Mouse (Mus musculus) urinary bladder, postnatal 36 days (tissue): ENCODE results near the gene Eef2kmt.
"Not testable (repeated sequence)": the region's sequence is repeated elsewhere in the genome, so short reads cannot be mapped to it uniquely, and the experiment has no call there.

ENCODE experiments used
- DNase-seq, 2 experiments: peaks; one replicate each; pipeline ENCODE4 v3.0.0; 2022; ENCODE audit warnings: low spot score in 2 of 2, mixed read lengths in 1 of 2

Eef2kmt gene

DNA sequence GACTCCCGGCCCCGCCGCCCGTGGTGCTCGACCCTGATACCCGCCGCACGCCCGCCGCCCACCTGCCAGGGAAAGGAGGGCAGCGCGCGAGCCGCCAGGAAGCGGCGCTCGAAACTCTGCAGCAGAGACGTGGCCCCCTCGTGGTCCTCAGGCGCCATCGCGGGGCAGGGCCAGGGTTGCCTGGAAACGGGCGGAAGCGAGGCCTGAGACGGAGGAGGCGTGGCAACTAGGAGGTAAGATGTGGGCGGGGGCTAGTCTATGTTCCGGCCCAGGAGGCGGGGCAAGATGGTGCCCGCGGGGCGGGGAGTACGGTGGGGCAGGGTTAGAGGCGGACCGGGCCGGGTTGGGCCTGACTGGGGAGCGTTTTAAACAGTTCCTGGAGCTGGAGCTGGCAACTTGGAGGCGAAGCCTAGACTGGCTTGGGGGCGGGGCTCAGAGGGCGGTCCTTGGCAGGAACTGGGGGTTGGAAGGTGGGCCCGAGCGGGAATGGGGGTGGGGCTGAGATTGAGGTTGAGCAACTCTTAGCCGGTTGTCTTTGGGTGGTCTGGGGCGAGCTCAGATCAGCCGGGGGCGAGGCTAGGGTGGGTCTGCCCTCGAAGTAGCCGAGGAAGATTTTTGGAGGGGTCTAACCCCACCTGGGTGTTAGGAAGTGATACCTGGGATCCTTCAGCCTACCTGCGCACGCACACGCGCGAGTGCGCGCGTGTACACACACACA, at the start of gene Eef2kmt:
Gene Eef2kmt, minus strand, starts transcription at position 205 of the 718 bp plus-strand sequence.
- DNase-seq: peak; percentile 98 to 99

DNA sequence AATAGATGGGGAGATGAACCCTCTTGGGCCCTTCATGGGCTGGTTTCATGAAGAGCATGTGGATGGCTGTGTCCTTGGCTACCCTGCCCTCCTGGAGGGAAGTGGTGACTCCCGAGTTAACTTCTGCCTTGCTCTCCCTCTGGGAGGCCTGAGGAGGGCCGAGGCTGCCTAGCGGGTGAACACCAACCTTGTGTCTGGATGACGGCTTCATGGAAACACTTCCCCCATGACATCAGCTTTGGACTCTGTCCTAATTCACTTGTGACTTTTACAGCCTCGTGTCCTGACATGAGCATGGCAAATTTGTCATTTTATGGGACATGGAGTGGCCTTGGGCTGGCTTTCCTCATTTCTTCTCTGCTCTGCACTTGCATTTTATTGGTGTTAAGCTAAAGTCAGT, 39.5 kb upstream of the Eef2kmt start:
- DNase-seq: no peak

DNA sequence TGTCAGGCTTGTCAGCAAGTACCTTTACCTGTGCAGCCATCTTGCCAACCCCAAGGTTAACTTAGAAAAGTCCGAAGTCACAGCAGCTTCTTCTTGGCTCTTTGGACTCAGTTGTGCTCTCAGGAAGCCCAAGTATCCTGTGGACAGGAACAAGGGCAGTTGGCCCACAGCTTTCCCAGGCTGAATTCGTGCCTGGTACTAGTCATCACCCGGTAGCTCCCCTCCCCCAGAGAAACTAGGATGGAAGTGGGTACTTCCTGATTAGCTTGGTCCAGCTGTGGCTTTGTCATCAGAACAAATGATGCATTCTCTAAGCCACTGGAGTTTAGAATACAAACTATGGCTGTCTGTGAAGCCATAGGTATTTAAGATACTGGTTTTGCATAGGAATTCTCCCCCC, 29.6 kb upstream of the Eef2kmt start:
- DNase-seq: no peak

DNA sequence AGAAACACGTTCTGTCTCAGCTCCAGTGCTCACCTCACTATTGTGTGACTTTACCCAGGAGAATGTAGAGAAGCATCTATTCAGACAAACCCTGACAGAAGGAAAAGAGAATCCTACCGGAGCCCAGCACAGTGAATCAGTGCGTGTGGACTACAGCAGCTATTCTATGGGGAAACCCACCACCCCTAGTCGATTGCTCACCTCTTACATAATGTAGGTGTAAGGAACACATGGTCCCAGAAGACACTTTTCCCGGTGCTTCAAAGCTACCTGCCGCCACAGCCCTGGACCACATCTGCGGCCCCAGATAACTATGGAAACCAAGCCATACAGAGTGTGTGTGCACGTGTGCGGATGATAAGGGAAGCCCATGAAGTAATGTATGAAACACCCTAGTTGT, 26.9 kb upstream of the Eef2kmt start:
- DNase-seq: no peak

DNA sequence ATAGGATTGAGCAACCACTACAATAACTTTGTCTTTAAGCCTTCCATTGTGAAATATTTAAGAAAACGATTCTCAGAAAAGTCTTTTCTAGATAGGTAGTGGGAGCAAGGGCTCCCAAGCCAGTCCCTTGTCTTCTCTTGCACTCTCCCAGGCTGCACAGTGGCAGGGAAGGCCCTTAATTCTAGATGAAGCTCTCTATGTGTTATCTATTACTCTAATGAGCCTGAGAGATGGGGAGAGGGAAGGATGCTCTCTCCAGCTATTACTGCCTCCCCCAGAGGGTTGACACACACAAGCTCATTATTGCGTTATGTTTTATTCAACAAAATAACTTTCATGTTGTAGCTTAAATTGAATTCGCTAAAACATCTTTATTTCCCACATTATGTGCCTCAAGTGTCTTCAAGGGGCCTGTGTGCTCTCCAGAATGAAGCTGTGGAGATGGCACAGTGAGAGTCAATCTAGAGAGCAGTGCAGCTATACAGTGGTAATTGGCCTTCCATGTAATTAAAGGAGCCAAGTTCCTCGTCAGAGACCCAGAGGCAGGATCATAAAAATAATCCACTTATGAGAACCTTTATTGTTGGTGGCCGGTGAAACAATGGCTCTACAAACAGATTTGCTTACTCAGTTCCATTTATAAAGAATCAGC, 23.9 kb upstream of the Eef2kmt start:
- no peak for DNase-seq

- no peak for DNase-seq
Measured at GRCm38 (mm10) chr16:5272371-5272770, 16.6 kb upstream of the Eef2kmt start.

GRCm38 (mm10) chr16:5271411-5272035, 15.7 kb upstream of the Eef2kmt start:
- no peak for DNase-seq

GRCm38 (mm10) chr16:5263926-5264325, 8.1 kb upstream of the Eef2kmt start:
- DNase-seq: no peak

- DNase-seq: no peak
Measured at GRCm38 (mm10) chr16:5263156-5263555, 7.4 kb upstream of the Eef2kmt start.

- DNase-seq: no peak
Measured at GRCm38 (mm10) chr16:5255081-5255740, 572 bp downstream of the Eef2kmt start.

DNA sequence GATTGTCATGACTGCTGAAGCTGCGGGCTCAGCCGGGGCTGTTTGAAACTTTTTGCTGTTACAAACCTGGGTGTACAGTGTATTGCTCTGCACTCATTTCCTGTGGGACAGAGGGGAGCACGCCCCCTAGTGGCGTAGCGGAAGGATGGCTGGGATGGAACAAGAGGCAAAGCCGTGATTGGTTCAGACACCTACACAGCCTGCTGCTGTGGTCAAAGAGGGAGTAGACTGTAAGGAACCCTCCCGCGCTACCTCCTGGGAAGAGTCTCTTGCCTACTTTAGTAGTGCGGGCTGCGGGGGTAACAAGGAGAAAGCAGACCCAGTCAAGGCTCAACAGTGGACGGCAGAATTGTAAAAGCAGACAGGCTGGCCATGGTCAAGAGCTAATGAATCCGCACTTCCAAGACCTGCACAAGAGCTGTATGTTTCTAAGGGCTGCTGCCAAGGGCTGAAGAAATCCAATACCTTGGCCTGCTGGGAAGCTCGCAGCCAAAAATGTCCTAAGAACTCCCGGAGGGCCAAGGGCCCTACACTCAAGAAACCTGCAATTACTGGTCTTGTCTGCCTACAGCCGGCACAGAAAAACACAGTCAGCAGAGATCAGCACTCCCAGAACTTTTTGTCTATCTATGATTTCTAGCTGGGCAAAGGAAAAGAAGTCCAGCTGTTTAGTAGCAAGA, 1.3 kb downstream of the Eef2kmt start:
- peak; percentile 62 to 80 for DNase-seq

GRCm38 (mm10) chr16:5252260-5252659, 3.5 kb downstream of the Eef2kmt start:
- no peak for DNase-seq

DNA sequence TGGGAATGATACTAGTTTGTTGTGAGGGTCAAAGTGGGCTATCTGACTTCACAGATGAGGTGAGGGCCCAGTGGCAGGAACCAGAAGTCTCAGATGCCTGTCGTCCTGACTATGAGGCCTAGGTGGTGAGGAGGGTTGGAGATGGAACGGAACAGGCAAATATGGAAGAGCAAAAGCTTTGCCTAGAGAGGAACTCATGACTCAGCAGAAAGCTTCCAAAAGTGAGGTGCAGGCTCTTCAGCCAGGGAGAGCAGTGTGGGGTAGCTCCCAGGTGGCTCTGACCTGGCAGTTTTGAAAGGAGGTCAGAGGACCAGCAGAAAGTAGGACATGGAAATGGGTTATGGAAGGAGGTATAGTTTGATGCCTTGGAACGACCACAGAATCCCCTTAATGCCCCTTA, 4.9 kb downstream of the Eef2kmt start:
- DNase-seq: no peak

DNA sequence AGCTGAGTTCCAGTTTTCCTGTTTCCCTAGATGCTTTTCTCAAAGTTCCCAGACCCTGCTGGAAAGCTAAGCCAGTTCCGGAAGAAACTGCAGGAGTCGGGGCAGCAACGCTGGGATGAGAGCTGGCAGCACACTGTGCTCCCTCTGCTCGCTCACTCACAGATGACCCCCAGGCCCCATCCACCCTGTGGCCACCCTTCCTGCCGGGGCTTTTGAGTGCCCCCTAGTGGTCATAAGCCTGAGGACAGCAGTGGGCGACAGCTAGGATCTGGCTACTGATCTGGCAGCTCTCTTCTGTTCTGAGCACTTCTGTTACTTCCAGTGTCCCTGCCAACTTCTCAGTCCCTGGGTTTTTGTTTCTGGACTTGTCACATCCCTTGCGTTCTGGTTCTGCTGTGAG, 11.4 kb downstream of the Eef2kmt start:
- DNase-seq: peak in 1 of 2 experiments; percentile 54

DNA sequence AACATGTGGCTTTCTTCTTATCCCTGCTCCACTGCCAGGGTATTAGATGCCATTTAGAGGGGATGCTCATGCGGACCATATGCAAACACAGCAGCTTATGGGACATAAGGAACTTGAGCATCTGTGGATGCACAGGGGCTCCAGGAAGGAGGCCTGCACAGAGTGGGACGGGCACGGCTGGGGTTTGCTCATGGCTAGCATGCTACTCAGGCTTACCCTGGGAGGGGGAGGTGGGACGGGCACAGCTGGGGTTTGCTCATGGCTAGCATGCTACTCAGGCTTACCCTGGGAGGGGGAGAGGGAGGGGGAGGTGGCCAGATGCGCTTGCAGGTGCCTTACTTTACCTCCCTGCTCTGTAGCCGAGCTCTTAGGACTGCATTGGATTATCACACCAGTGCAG, 12.9 kb downstream of the Eef2kmt start:
- no peak for DNase-seq

- no peak for DNase-seq
Measured at GRCm38 (mm10) chr16:5242355-5242754, 13.4 kb downstream of the Eef2kmt start.

GRCm38 (mm10) chr16:5233418-5234313, 22.1 kb downstream of the Eef2kmt start, which contains the start of gene Alg1:
TSS of gene Alg1 (plus strand) at chr16:5233621.
- peak; percentile 89 to 94 for DNase-seq

- DNase-seq: no peak
Measured at GRCm38 (mm10) chr16:5232982-5233381, 22.8 kb downstream of the Eef2kmt start.

DNA sequence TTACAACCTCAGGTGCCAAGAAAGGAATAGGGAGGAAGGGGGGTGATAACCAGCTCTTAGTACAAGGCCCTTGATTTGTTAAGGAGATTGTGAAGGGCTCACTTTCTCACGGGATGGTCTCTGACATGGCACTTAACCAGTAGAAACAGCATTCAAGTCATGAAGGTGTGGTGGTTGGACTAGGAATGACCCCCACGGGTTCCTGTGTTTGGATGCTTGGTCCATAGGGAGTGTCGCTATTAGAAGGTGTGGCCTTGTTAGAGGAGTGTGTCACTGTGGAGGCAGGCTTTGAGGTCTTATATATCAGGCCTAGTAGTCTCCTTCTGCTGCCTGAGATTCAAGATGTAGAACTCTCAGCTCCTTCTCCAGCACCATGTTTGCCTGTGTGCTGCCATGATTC, 27.7 kb downstream of the Eef2kmt start:
- not testable (repeated sequence) for DNase-seq

DNA sequence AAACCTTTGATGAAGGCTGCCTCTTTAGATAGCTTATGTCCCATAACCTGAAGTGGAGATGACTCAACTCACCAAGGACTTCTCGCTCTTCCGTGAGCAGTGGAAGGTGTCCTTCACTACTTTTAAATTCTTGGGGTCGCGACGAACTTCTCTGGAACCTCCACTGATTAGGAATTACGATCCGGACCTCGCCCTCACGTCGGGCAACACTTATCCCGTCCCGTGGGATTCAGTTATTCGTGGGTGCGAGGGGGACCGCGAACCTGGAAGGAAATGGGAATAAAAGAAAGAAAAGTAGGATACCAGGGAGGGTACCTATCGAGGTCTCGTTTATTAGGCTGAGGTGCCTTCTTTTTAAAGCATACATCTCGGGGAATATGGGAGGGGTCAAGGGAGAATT, 28.3 kb downstream of the Eef2kmt start:
- DNase-seq: not testable (repeated sequence)

DNA sequence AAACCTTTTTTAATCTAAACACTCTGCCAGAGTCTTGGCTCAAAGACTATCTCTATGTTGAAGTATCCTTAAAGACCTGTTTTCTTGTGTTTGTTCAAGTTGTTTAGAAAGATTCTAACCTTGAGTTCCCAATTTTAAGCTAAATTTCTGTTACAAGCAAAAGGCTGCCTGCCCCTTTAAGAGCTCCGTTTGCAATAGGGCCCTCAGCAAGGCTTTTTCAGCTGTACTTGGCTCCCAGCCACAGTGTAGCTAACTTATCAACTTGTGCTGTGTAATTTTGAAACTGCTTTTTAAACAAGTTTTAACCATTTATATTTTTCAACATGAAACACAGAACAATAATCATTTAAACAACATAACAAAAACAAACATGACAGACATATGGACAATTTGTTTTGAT, 29.2 kb downstream of the Eef2kmt start:
- peak in 1 of 2 experiments; percentile 32 for DNase-seq
